Mouse (Mus musculus): ENCODE results near the gene Golga2. TPM values are rescaled to one million over a fixed set of nuclear protein-coding genes. Genes with fewer than 3 reads are reported as not detected.
A peak's percentile ranks its signal among the peaks of the same experiment; 100 is the strongest.

The Golga2 gene
- 7.9 and 10.2 TPM in 2 replicates for polyA plus RNA-seq (2015; fragmentation: Nextera tagmentation; extraction: Ambion mirVana)

- under 1% methylated on average over 23 of the region's 23 CpGs for WGBS (ENCODE audit: insufficient replicate concordance)
- peaks cover 20% of the 10 kb centered on the region; the same call in 1 of the 2 replicates for H3K36me3 ChIP-seq (replicated peaks)
Measured at GRCm38 (mm10) chr2:32287334-32287840, at the start of gene Golga2. Gene Golga2, plus strand, starts transcription at chr2:32287384.

DNA sequence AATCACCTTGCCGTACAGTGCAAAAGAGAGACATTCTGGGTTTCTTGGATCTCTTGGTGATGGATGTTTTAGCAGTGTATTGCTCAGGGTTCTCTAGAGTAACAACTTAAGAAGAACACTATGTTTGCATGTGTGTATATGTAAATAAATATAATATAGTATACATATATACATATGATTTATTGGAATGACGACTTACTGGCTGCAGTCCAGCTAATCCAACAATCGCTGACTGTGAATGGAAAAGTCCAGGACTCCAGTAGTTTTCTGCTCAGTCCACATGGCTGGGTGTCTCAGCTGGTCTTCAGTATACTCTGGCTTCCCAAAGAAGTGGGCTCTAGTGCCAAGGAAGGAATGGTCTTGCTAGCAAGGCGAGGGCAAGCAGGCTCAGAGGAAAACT is 49.6 kb upstream of the Golga2 start:
- Histone ChIP-seq H3K9me3 (replicated peaks) (no peaks in the 10 kb centered on the region), H3K4me2 (peak overlapping the region; percentile 89), H3K9ac (peak overlapping the region; percentile 69), H3K27ac (replicated peaks) (peak overlapping the region; percentile 86; the same call in 1 of the 2 replicates), H3K4me3 (replicated peaks) (peak overlapping the region; percentile 65), H3K4me1 (replicated peaks) (peaks cover 43% of the 10 kb centered on the region), H3K27me3 (no peaks in the 10 kb centered on the region), H3K36me3 (replicated peaks) (peaks cover 39% of the 10 kb centered on the region)
- WGBS (ENCODE audit: insufficient replicate concordance) = 35% methylated on average over 4 of the region's 4 CpGs
- ATAC-seq (ENCODE audit: insufficient read depth) = no peak

More at GRCm38 (mm10) chr2:32287334-32287840, at the start of gene Golga2:
- H3K4me2 ChIP-seq = peak within 1 kb of the TSS; percentile 89
- peak within 1 kb of the TSS; percentile 90 for H3K4me3 ChIP-seq (replicated peaks)
- no peaks in the 10 kb centered on the region for H3K9me3 ChIP-seq (replicated peaks)
- 0 out of 2 replicates have a peak, but pooled peaks have one; percentile 4 for ATAC-seq (ENCODE audit: insufficient read depth)
- H3K27ac ChIP-seq (replicated peaks) = peak within 1 kb of the TSS; percentile 84
- peaks cover 43% of the 10 kb centered on the region for H3K4me1 ChIP-seq (replicated peaks)
- H3K27me3 ChIP-seq = no peaks in the 10 kb centered on the region
- H3K9ac ChIP-seq = peak within 1 kb of the TSS; percentile 90

- H3K36me3 ChIP-seq (replicated peaks) = peaks cover 35% of the 10 kb centered on the region
- H3K27me3 ChIP-seq = no peaks in the 10 kb centered on the region
- no peak overlapping the region for H3K27ac ChIP-seq (replicated peaks)
- WGBS (ENCODE audit: insufficient replicate concordance) = 61% methylated on average over 9 of the region's 9 CpGs
- H3K4me2 ChIP-seq = no peak overlapping the region
- no peaks in the 10 kb centered on the region for H3K9me3 ChIP-seq (replicated peaks)
- no peak for ATAC-seq (ENCODE audit: insufficient read depth)
- no peak overlapping the region for H3K9ac ChIP-seq
- peaks cover 41% of the 10 kb centered on the region for H3K4me1 ChIP-seq (replicated peaks)
- no peak overlapping the region for H3K4me3 ChIP-seq (replicated peaks)
Measured at GRCm38 (mm10) chr2:32238708-32239435, 48.3 kb upstream of the Golga2 start.

DNA sequence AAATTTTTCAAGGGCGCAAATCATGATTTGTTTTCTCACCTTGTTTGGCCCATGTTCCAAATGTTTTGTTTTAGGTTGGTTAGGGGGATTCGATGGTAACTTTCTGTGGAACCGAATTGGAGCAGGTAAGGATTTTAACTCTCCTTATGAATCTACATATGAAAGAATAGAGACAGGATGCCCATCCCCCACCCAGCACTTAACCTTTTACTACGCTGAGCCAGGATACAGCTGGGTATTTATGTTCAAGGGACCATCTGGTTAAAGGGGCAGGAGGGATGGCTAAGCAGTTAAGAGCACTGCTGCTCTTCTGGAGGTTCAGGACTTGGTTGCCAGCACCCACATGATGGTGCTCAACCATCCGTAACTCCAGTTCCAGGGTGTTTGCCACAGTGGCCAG is 46.6 kb upstream of the Golga2 start:
- no peak overlapping the region for H3K4me2 ChIP-seq
- H3K9ac ChIP-seq = no peak overlapping the region
- peaks cover 46% of the 10 kb centered on the region for H3K36me3 ChIP-seq (replicated peaks)
- WGBS (ENCODE audit: insufficient replicate concordance) = 81% methylated on average over 5 of the region's 5 CpGs
- peaks cover 28% of the 10 kb centered on the region for H3K4me1 ChIP-seq (replicated peaks)
- H3K27me3 ChIP-seq = no peaks in the 10 kb centered on the region
- no peak overlapping the region for H3K4me3 ChIP-seq (replicated peaks)
- no peak overlapping the region for H3K27ac ChIP-seq (replicated peaks)
- H3K9me3 ChIP-seq (replicated peaks) = no peaks in the 10 kb centered on the region
- ATAC-seq (ENCODE audit: insufficient read depth) = no peak

DNA sequence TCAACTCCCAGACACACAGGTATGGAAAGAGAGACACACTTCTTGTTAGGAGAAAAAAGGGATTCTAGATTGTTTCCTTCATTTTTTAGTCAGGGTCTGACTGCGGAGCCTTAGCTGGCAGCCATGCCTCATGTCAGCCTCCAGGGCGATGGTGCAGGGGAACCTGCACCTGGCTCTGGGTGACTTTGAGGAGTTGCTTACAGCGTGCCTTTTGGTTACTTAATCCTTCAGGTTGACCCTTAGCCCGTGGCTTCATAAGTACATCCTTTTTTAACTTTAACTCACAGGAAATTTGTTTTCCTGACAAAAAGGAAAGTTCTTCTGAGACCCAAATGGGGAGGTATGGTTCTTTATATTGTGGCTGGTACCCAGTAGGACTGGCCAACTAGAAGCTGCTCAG is 44.2 kb upstream of the Golga2 start:
- Histone ChIP-seq H3K4me1 (replicated peaks) (peaks cover 10% of the 10 kb centered on the region), H3K36me3 (replicated peaks) (peaks cover 68% of the 10 kb centered on the region), H3K9me3 (replicated peaks) (no peaks in the 10 kb centered on the region), H3K9ac (no peak overlapping the region), H3K4me2 (no peak overlapping the region), H3K27ac (replicated peaks) (no peak overlapping the region), H3K27me3 (no peaks in the 10 kb centered on the region), H3K4me3 (replicated peaks) (no peak overlapping the region)
- WGBS (ENCODE audit: insufficient replicate concordance) = 71% methylated on average over 4 of the region's 4 CpGs
- ATAC-seq (ENCODE audit: insufficient read depth) = no peak

DNA sequence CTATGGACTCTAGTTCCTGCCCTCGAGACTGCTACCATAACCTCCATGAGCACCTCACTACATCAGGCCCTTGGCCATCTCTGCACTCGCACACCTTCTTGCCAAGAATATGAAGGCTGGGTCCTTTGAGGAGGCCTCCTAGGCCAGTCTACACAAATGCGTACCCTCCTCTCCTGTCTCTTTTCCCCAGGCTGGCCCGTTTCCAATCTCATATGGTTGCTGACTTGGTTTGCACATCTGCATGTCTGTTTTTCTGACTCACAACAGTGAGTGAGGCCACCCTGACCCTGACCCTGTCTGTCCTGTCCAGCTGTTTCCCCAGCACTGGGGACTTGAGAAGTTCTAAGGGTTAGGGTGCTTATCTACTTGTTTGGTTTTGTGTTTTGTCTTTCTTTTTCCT is 40.4 kb upstream of the Golga2 start:
- Histone ChIP-seq H3K4me1 (replicated peaks) (no peaks in the 10 kb centered on the region), H3K9ac (no peak overlapping the region), H3K9me3 (replicated peaks) (no peaks in the 10 kb centered on the region), H3K27me3 (no peaks in the 10 kb centered on the region), H3K27ac (replicated peaks) (no peak overlapping the region), H3K36me3 (replicated peaks) (peaks cover 83% of the 10 kb centered on the region), H3K4me3 (replicated peaks) (no peak overlapping the region), H3K4me2 (no peak overlapping the region)
- 62% methylated on average over 4 of the region's 4 CpGs for WGBS (ENCODE audit: insufficient replicate concordance)
- ATAC-seq (ENCODE audit: insufficient read depth) = no peak

DNA sequence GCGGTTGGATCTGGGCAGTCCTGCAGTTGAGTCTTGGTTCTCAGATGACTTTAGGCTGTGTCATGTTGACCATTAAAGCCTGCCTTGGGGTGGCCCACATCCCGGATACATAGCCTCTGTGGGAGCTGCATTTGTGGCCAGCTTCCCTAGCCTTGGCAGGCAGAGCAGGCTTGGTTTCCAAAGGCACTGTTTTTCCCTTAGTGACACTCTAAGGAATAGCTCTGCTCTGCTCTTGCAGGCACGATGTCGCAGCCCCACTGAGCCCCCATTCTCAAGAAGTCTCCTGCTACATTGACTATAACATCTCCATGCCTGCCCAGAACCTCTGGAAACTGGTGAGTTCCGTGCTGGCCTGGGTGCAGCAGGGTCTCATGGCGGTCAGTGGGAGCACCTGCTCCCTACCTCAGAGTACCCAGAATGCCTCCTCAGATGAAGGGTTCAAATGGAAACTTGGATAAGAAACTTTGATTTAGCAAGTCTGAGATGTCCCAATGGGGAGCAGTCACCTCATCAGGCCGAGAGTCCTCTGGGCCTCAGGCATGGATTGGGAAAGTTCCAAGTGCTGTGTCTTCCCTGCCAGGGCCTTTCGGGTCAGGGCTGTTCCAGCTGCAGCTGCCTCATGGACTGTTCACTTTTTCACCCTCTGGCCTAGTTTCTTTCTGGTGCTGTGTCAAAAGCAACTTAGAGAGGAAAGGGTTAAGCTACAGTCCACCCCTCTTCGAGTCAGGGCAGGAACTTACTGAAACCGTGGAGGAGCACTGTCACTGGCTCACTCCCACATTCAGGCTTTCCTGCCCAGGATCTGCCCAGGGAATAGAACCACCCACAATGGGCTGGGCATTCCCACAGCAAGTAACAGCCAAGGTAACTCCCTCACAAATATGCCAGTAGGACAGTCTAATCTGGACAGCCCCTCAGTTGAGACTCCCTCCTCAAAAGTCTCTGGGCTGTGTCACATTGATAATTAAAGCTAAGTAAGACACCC is 38.5 kb upstream of the Golga2 start:
- H3K36me3 ChIP-seq (replicated peaks) = peaks cover 93% of the 10 kb centered on the region
- H3K9ac ChIP-seq = no peak overlapping the region
- H3K4me1 ChIP-seq (replicated peaks) = no peaks in the 10 kb centered on the region
- no peak overlapping the region for H3K4me2 ChIP-seq
- no peaks in the 10 kb centered on the region for H3K9me3 ChIP-seq (replicated peaks)
- no peak overlapping the region for H3K4me3 ChIP-seq (replicated peaks)
- H3K27me3 ChIP-seq = no peaks in the 10 kb centered on the region
- no peak for ATAC-seq (ENCODE audit: insufficient read depth)
- no peak overlapping the region for H3K27ac ChIP-seq (replicated peaks)
- 70% methylated on average over 10 of the region's 10 CpGs for WGBS (ENCODE audit: insufficient replicate concordance)

DNA sequence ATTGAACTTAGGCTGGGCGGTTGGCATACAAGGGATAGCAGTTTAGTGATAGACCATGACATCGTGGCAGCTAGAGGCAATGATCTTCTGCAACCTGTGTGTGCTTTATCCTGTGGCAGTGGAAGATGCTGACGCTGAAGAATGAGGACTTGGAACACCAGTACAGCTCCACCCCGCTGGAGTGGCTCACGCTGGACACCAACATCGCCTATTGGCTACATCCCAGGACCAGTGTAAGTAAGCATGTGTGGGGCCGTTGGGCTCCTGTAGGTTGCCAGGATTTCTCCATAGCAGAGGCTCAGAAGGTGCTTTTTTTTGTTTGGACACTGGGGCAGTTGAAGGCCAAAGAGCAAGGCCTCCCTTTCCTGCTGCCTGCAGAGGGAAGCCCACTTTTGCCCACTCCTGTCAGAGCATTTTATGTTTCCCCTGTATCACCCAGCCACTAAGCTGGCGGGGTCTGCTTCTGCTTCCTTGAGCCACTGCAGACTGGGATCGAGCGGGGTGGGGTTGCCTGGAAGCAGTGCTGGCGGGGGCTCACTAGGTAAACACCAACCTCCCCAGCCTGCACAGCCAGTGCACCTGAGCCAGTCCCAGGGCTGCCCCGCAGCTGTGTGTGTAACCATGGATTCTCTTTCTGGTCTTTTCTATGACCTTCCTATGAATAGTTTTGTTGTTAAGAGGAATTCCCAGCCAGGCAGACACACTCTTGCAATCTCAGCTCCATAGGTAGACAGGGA is 35.2 kb upstream of the Golga2 start:
- peaks cover 84% of the 10 kb centered on the region for H3K36me3 ChIP-seq (replicated peaks)
- no peaks in the 10 kb centered on the region; the same call in 1 of the 2 replicates for H3K4me1 ChIP-seq (replicated peaks)
- no peaks in the 10 kb centered on the region for H3K9me3 ChIP-seq (replicated peaks)
- H3K27me3 ChIP-seq = no peaks in the 10 kb centered on the region
- ATAC-seq (ENCODE audit: insufficient read depth) = no peak
- WGBS (ENCODE audit: insufficient replicate concordance) = 69% methylated on average over 12 of the region's 12 CpGs
- no peak overlapping the region for H3K9ac ChIP-seq
- H3K27ac ChIP-seq (replicated peaks) = no peak overlapping the region
- no peak overlapping the region for H3K4me3 ChIP-seq (replicated peaks)
- no peak overlapping the region for H3K4me2 ChIP-seq

- Histone ChIP-seq H3K4me1 (replicated peaks) (no peaks in the 10 kb centered on the region; the same call in 1 of the 2 replicates), H3K4me2 (no peak overlapping the region), H3K4me3 (replicated peaks) (no peak overlapping the region), H3K27me3 (no peaks in the 10 kb centered on the region), H3K9ac (no peak overlapping the region), H3K9me3 (replicated peaks) (no peaks in the 10 kb centered on the region), H3K27ac (replicated peaks) (no peak overlapping the region), H3K36me3 (replicated peaks) (peaks cover 85% of the 10 kb centered on the region)
- WGBS (ENCODE audit: insufficient replicate concordance) = 76% methylated on average over 5 of the region's 5 CpGs
- ATAC-seq (ENCODE audit: insufficient read depth) = no peak
Measured at GRCm38 (mm10) chr2:32252658-32253057, 34.5 kb upstream of the Golga2 start.

- Histone ChIP-seq H3K36me3 (replicated peaks) (peaks cover 85% of the 10 kb centered on the region), H3K4me2 (no peak overlapping the region), H3K9me3 (replicated peaks) (no peaks in the 10 kb centered on the region), H3K27ac (replicated peaks) (no peak overlapping the region), H3K9ac (no peak overlapping the region), H3K4me3 (replicated peaks) (no peak overlapping the region), H3K27me3 (no peaks in the 10 kb centered on the region), H3K4me1 (replicated peaks) (peaks cover under 1% of the 10 kb centered on the region)
- ATAC-seq (ENCODE audit: insufficient read depth) = no peak
- 95% methylated on average over 1 of the region's 1 CpGs for WGBS (ENCODE audit: insufficient replicate concordance)
Measured at GRCm38 (mm10) chr2:32253352-32253751, 33.8 kb upstream of the Golga2 start.

Data from liver, embryonic 15.5 days (tissue).